Mouse (Mus musculus) ovary, postnatal 10 days (tissue): Measurements from ENCODE around the gene Stoml3.

ENCODE experiments used
- DNase-seq: peaks from one replicate; pipeline ENCODE4 v3.0.0; 2022; ENCODE audit warnings: low spot score

Stoml3 gene

GRCm38 (mm10) chr3:53488353-53488752 lies at the start of gene Stoml3:
Gene Stoml3 (plus strand): TSS chr3:53488653.
- no peak for DNase-seq

- DNase-seq: no peak
Observed at GRCm38 (mm10) chr3:53445540-53445939, 42.9 kb upstream of the Stoml3 start.

- no peak for DNase-seq
Observed at GRCm38 (mm10) chr3:53446801-53447200, 41.7 kb upstream of the Stoml3 start.

- no peak for DNase-seq
Observed at GRCm38 (mm10) chr3:53448208-53448607, 40.2 kb upstream of the Stoml3 start.

GRCm38 (mm10) chr3:53450666-53451065 lies 37.8 kb upstream of the Stoml3 start:
- DNase-seq: no peak

- DNase-seq: no peak
Observed at GRCm38 (mm10) chr3:53452351-53452750, 36.1 kb upstream of the Stoml3 start.

GRCm38 (mm10) chr3:53453346-53453745 lies 35.1 kb upstream of the Stoml3 start:
- DNase-seq: no peak

- no peak for DNase-seq
Observed at GRCm38 (mm10) chr3:53454005-53454404, 34.4 kb upstream of the Stoml3 start.

GRCm38 (mm10) chr3:53454561-53454960 lies 33.9 kb upstream of the Stoml3 start:
- DNase-seq: no peak

- DNase-seq: no peak
Observed at GRCm38 (mm10) chr3:53454984-53455383, 33.5 kb upstream of the Stoml3 start.

- no peak for DNase-seq
Observed at GRCm38 (mm10) chr3:53457750-53458149, 30.7 kb upstream of the Stoml3 start.

GRCm38 (mm10) chr3:53460106-53460505 lies 28.3 kb upstream of the Stoml3 start:
- no peak for DNase-seq

- DNase-seq: no peak
Observed at GRCm38 (mm10) chr3:53462701-53463045, 25.8 kb upstream of the Stoml3 start.

- DNase-seq: peak; percentile 93
Observed at GRCm38 (mm10) chr3:53463046-53463764, 25.2 kb upstream of the Stoml3 start, which contains the start of the genes Nhlrc3 and Proser1. Gene Nhlrc3 (minus strand): TSS chr3:53463332. Gene Proser1 (plus strand): TSS chr3:53463666.

GRCm38 (mm10) chr3:53463765-53464114 lies 24.7 kb upstream of the Stoml3 start:
- DNase-seq: no peak

GRCm38 (mm10) chr3:53464146-53464698 lies 24.2 kb upstream of the Stoml3 start:
- DNase-seq: no peak

- DNase-seq: no peak
Observed at GRCm38 (mm10) chr3:53465330-53465729, 23.1 kb upstream of the Stoml3 start.

GRCm38 (mm10) chr3:53466481-53466880 lies 22.0 kb upstream of the Stoml3 start:
- no peak for DNase-seq

- DNase-seq: no peak
Observed at GRCm38 (mm10) chr3:53467356-53467755, 21.1 kb upstream of the Stoml3 start.

- no peak for DNase-seq
Observed at GRCm38 (mm10) chr3:53469650-53470049, 18.8 kb upstream of the Stoml3 start.

GRCm38 (mm10) chr3:53472061-53472460 lies 16.4 kb upstream of the Stoml3 start:
- DNase-seq: no peak

- DNase-seq: no peak
Observed at GRCm38 (mm10) chr3:53474179-53474578, 14.3 kb upstream of the Stoml3 start.

- no peak for DNase-seq
Observed at GRCm38 (mm10) chr3:53475889-53476288, 12.6 kb upstream of the Stoml3 start.

- DNase-seq: no peak
Observed at GRCm38 (mm10) chr3:53477468-53477867, 11.0 kb upstream of the Stoml3 start.
